Mouse (Mus musculus): ENCODE results near the gene Spock3. TPM values are rescaled to one million over a fixed set of nuclear protein-coding genes. Genes with fewer than 3 reads are reported as not detected.
"Not testable (repeated sequence)": the region's sequence is repeated elsewhere in the genome, so short reads cannot be mapped to it uniquely, and the experiment has no call there.

Gene Spock3
- total RNA-seq (2021): 1 to 10 TPM; 1.8 to 2.3 TPM
- long read RNA-seq, experiment 1, partial matches to known transcripts: 0 of 2 reads
- long read RNA-seq, experiment 1, other reads (novel, unspliced or antisense): 2 of 2 reads
- long read RNA-seq, experiment 2, partial matches to known transcripts: 0 of 1 reads
- long read RNA-seq, experiment 2, other reads (novel, unspliced or antisense): 1 of 1 reads

DNA sequence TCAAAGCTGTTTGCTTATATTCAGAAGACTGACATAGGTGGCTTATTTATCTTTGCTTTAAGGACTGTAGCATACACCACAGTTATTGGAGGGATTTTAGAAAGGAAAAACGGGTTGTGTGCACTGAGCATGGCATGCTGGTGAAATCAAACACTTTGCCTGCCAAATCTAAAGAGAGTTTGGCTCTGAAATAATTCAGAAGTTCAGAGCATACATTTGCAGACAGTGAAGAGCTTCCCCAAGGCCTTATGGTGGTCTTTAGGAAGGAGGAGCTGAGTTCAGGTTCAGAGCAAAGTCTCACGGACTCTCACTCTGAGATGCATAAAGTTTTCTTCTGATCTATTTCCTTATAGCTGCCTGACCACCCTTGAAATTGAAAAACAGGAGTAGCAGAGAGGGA is at the start of gene Spock3:
Gene Spock3, plus strand, starts transcription at position 301 of the 400 bp plus-strand sequence.
- DNase-seq: no peak

DNA sequence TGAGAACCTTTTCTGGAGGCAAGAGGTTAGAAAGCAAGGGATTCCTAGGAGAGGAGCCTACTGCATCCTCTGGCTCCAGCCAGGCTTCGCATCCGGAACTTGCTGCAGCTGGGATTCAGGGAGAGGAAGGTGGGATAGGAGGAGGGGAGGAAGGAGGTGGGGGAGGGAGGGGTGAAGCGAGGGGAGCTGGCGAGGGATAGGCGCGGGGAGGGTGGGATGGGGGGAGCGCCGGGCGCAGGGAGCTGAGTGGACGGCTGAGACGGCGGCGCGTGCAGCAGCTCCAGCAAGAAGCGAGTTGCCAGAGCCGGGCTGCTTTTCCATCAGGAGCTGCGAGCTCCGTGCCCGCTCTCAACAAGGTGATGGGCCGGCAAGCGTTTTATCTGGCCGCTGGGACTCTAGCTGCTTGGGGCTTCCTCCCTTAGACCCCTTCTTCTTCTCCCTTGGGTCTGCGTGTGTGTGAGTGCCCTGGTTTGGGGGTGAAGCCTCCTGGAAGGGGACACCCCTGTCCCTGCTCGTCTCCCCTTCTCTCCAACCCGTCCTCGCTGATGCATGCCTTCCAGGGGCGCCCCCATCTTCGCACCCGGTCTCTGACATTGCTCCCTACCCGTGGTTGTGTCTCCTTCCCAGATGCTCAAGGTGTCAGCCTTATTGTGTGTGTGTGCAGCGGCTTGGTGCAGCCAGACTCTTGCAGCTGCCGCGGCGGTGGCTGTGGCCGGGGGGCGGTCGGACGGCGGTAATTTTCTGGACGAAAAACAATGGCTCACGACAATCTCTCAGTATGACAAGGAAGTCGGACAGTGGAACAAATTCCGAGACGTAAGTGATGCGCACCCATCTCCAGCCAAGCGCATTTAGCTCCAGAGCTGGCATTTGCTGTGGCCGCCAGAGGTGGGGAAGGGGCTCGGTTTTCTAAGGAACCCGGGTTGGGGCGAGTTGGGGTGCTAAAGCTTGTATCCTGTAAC is 645 bp downstream of the Spock3 start:
- peak; percentile 9 for DNase-seq

DNA sequence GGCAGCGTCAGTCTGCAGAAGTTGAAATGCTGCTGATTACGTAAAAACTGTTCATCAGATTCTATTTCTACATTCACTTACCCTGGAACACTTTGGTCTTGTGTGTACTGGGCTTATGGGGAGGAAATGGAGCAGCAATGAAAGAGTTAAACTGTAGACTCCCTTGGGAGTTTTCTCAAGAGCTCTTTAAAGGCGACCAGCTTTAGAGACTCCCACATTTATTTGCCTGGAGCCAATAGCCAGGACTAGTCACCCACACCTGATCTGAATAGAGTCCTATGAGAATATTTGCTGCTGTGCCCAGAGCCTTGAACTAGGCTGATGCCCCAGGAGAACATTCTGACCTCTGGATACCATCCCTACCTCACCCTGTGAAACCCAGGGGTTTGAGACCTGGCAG is 1.7 kb downstream of the Spock3 start:
- no peak for DNase-seq

DNA sequence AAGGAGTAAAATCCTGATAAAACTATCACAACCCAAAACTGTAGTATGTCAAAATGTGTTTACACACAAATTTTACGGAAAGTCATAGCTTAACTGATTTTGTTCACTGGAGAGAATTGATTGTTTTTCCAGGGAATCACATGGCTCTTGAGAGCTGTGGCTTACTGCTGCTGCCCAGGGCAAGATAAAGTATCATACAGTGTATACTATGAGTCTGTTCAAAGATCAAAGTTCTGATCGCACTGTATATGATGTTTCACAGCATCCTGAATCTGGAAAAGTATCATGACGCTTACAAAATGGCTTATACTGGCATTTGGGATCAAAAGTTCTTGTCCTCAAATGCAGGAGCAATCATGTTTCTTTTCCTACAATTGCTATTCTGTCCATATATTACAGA is 11.8 kb downstream of the Spock3 start:
- DNase-seq: no peak

DNA sequence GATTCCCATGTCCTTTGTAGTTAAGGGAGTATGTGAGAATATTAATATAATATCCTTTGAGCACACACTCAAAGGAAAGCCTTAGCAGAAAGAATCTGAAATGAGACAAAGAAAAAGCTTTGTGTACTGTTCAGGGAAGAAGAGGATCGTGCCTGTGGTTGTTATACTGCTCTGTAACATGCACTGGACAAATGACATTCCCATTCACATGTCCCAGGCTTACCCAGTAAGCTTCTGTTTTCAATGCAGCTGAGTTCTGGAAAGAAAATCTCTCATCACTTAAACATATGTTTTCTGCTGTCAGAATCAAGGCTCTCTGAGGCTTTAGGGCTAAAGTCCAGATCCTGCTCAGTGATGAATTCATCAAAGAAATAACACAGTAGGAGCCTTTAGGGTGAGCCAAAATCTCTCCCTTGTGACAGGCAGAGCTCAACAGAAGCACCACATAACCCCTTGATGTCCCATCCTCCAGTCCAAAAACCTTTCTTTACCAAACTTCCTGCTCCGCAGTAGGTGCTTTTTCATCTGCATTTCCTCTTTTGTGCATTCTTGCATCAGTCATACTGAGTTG is 19.1 kb downstream of the Spock3 start:
- no peak for DNase-seq

DNA sequence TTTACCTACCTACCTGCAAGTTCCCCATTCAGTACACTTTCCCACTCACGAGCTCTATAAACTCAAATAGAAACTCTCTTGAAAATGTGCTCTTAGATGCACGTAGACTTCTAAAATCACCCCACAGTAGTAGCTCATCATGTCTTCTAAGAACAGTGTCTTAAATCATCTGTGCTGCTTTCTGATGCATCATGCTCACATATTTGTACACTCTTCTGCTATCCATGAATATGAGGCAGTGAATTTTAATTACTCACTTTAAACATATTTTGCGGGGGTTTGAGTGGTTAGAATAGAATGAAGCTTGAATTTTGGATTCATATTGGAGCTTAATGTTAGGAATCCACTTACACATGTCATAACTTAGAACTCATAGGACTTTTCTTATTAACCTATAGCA is 138.2 kb downstream of the Spock3 start:
- no peak for DNase-seq

DNA sequence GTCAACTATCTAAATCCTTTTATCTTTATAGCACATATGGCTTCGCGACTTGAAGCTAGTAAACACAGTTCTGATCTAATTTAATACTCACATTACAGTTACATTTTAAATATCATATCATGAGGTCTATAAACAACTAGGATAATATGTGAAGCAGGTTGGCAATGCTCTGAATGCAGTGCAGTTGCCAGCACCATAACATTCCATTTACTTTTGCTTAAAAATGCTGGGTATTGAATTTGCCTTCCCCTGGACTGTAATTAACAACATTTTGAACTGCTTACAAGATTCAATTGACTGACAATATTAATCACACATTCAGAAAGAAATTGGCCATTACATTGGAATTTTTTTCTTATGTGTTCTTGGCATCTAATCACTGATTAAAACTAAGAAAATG is 147.4 kb downstream of the Spock3 start:
- no peak for DNase-seq

DNA sequence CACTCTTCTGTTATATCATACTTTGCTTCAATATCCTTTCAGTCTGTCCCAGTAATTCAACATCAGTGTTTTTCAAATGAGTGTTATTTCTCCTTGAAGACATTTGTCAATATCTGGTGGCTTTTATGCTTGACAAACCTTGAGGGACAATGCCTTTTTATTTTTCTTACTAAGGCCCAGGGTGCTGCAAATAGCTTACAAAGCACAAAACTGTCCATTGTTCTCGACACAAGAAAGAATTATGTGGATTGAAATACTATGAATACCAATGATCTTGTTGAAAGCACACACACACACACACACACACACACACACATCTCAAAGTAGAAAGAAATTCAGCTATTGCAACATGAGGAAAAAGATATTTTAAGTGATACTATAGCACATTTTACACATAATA is 159.0 kb downstream of the Spock3 start:
- DNase-seq: no peak

DNA sequence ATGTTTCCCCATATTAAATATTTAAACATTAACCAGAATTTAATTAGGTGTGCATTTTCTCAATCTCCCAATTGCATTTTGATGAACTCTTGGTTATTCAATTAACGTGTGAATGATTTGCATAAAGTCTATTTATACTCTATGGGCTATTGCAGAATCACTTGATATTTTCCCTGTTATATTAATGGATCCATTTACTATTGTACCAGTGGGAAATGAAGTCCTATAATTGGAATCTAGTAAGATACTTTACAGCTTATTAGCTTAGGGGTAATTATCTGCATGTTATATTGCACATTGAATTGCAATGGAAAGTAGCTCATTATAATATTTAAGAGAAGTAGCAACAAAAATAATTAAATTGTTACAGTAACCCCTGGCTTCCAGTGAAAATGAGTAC is 162.1 kb downstream of the Spock3 start:
- DNase-seq: no peak

DNA sequence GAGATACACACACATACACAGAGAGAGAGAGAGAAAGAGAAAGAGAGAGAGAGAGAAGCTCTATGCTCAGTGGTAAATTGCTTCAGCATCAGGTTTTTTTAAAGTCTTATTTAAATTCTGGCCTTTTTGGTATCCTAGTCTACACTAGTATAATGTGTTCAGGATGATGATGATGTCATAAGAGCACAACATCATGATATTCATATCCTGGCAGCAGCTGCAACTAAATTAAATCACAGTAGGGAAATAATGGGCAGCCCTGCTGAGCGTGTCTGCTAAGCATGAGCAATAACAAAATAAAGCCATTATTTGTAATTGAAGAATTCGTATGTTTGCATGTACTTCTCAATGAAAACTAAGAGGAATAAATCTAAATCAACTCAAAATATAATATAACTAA is 169.7 kb downstream of the Spock3 start:
- DNase-seq: no peak

DNA sequence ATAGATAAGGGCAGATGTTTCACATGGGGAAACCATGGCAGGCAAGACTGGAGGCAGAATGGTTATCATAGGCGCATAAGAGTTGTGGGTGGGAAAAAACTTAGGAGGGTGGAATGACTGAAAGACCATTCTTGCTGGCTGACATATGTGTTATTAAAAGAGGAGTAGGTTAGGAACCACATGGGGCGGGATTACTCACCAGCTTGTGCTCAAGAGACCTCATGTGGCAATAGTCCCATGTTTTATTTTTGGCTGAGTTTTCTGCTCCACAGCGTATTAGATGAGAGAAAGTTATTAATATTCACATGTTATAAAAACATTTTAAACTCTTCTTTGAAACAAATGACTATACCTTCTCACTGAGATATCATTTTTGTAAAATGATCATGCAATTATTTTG is 184.6 kb downstream of the Spock3 start:
- DNase-seq: no peak

DNA sequence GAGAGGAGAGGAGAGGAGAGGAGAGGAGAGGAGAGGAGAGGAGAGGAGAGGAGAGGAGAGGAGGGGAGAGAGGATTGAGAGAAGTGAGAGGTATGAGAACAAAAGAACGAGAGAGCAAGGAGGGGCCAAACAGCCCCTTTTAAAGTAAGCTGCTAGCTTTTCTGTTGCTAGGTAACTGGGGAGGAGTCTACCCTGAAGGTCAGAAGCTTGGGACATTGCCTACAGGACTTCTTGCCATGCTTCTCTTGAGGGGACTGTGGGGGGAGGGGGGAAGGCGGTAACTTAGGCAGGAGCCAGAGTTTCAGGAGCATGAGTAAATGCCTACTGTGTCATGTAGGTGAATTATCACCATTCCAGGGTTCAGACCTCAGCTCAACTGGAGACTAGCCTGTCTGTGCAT is 213.1 kb downstream of the Spock3 start:
- not testable (repeated sequence) for DNase-seq

DNA sequence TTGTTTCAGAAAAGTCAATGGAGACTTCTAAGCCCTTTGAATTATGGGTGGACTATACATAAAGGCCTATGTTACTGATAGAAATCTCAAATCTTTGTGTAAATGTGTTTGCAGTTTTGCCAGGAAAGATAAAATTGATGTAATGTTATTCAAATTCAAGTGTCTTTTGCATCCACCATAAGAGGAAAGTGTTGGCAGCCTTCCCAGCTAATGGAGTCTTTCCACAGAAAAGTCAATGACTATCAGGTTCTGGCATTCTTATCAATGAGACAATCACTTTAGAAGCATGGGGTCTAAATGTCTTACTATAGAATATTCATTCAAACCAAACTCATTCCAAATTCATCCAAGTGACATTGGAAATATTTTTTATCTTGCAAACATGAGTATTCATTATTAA is 214.5 kb downstream of the Spock3 start:
- DNase-seq: no peak

DNA sequence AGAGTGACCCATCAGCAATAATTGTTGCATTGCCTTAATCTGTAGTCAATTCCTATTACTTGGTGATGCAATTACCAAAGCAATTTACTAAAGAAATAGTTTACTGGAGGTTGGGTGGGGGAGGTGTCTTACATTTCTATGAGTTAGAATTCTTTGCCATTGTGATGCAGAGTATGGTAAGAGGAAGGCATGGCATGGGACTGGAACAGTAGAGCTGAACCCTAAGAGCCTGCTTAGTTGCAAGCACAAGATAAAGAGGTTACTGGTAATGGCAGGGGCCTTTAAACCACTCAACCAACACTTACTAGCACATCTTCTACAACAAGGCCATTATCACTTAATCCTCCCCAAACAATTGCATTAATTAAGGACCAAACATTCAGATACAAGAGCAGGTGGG is 219.1 kb downstream of the Spock3 start:
- DNase-seq: no peak

DNA sequence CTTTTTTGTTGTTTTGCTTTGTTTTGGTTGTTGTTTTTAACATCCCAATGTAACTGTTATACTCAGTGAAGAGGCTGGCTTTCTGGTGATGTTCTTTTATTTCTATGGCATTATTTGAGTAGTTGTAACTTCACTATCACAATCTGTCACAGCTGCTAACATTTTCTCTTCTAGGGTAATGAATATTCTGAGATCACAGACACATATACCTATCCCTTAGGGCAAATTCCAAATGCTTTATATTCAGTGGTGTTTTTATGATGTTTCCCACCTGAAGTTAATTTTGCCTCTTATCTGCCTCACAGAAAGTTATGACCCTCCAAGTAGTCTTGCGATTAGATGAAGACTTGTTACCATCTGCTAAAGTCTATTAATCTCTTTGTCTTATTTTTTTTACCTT is 230.5 kb downstream of the Spock3 start:
- no peak for DNase-seq

DNA sequence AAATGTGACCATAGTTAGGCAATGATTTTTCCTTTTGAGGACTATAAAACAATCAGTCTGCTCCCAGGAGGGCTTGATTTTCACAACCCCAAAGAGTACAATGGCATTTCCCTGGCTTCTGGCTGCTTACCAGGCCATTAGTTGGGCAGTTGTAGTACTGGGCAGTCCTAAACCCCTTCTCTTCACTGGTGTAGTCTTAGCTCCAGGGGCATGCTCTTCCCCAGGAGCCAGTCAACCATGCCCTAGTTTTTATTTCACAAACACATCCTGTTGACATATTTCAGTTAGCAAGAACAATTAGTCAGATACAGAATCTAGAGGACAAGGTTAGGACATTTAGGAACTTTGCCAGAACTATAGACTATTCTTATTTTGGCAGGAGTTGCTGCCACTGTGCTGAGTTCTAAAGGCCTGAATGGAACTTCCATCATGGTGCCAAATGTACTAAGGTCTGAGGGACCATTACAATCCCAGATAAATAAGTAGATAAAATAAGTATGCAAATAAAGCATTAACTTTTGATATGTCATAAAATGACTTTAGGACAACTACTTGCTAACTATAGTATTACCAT is 308.1 kb downstream of the Spock3 start:
- no peak for DNase-seq

DNA sequence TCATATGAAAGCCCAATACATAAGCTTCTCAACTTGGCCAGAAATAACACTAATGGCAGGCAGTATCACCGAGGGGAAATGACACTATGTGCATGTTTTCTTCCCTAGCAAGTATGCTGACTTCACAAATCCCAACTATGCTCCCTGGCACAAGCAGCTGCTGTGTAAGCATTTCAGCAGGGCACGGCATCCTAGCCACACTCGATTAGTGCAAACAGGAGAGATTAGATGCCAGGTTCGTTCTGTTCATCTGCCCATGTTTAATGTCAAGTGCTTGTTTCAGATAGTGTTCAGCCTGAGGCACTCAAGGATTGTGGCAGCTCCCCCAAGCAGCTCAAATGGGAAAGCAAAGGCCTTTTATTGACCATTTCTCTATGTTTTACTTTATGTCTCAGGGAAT is 311.7 kb downstream of the Spock3 start:
- no peak for DNase-seq

DNA sequence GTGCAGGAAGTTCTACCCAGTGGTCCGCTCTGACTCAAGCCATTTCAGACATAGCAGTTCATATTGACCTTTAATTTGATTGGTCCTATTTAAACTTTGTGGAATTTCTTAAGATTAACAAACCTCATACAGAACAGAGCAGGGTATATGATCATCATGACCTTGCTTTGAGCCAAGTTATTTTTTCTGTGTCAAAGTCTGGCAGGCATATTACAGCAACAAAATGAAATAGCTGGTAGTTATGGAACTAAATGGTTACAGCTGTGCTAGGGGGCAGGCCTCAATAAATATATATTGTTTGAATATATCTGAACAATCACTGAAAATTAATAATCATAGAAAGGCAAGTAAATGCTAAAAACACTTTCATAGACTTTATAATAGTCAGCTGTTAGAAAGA is 384.6 kb downstream of the Spock3 start:
- no peak for DNase-seq

DNA sequence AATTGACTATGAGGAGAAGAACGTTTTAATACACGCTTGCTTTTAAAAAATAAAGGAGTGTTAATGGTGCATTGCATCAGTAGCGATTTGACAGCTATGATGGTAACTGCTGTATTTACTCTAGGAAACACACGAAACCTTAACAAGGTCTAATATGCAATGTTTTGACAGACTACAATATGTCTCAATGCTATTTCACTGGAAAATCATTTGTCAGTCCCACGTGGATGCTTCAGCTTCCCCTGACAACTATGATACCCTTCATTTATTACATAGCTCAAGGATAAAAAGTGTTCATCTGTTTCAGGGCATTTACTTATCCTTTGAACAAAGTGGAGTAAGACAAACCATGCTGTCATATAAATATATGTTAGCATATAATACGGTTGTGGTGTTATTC is 417.8 kb downstream of the Spock3 start:
- DNase-seq: no peak

DNA sequence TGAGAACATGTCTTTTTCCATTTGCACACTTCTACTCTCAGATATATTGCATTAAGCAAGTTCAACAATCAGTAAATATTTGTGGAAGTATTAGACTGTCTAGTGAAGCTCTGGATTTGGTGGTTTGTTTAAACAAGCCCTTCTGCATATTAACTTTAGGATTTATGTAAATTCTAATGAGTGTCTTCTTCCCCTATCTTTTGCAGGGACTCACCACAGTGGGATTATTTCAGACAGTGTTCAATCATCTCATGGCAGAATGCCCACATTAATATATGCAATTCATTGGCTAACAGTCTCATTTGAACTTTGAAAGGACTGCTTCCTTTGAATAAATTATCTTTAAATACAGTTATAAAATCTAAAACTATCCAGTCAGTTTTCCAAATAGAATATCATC is 446.9 kb downstream of the Spock3 start:
- no peak for DNase-seq
